Mouse (Mus musculus) adrenal gland, adult 8-10 months (tissue): ENCODE measurements at regions not wholly inside any gene's neighbourhood (a gene's known extent, or its start where the extent isn't known, plus 50 kb on each side); places are given as distances from the start of the nearest gene placed in this dataset.
A peak's percentile ranks its signal among the peaks of the same experiment; 100 is the strongest.

ENCODE experiments used
- DNase-seq: peaks from one replicate; pipeline ENCODE4 v3.0.0; 2022

- DNase-seq = no peak
These were observed 364.1 kb upstream of the 3110018I06Rik start for GRCm38 (mm10) chr12:107124263-107124885.

DNA sequence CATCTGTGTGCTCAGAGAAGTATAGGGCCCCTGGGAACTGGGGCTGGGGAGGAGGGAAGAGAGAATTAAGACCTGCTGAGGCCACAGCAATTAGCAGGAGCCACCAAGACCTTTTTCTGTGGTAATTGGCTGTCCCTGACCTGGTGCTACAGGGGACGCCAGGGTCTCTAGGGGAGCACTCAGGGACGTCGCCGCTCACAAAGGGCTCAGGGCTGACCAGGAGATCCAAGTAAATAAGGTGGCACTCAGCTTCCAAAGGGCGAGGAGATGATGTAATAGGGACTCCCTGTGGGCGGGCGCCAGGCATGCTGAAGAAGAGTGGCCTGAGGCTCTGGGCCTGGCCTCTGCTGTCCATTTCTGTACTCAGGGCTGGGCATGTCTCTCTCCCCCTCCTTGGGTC, 363.2 kb upstream of the 3110018I06Rik start:
- no peak for DNase-seq

GRCm38 (mm10) chr12:107126056-107126455, 362.4 kb upstream of the 3110018I06Rik start:
- DNase-seq = no peak

- no peak for DNase-seq
These were observed 360.8 kb upstream of the 3110018I06Rik start for GRCm38 (mm10) chr12:107127591-107127990.

- DNase-seq = no peak
These were observed 359.2 kb upstream of the 3110018I06Rik start for GRCm38 (mm10) chr12:107129232-107129631.

DNA sequence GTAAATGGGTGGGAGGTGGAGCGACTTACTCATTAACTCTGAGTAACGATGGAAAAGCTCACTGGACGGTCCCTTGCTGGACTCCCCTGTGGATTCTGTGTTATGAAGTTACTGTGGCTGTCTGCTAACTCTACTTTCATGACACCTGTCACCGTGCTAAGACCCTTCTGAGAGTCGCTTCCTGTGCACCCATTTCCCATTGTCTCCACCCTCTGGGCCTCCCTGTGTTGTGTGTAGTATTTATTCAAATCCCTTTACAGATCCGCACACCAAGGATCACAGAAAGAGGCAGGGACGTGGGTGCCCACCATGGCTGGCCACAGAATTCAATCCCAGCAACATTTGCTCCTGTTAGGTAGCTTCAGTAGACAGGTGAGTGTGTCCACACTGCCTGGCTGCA, 357.1 kb upstream of the 3110018I06Rik start:
- no peak for DNase-seq

- DNase-seq = no peak
These were observed 356.6 kb upstream of the 3110018I06Rik start for GRCm38 (mm10) chr12:107131841-107132240.

GRCm38 (mm10) chr12:107132501-107132900, 355.9 kb upstream of the 3110018I06Rik start:
- DNase-seq = no peak

DNA sequence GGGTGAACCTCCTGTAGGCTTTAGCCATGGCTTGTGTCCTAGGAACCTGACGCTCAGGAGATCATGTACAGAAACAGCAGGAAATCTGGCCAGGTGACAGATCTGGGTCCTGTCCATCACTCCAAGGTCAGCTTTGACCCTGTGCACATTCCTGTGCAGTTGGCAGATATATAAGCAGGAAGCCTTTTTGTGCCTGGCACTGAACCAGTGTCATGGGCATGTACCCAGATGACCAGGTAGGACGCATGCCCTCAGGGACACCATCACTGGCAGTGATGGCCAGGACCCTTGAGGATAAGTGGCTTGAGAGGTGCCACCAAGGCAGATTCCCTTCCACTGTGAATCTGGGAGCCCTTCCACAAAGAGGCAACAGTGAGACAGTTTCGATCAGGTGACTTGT, 354.1 kb upstream of the 3110018I06Rik start:
- DNase-seq = no peak

DNA sequence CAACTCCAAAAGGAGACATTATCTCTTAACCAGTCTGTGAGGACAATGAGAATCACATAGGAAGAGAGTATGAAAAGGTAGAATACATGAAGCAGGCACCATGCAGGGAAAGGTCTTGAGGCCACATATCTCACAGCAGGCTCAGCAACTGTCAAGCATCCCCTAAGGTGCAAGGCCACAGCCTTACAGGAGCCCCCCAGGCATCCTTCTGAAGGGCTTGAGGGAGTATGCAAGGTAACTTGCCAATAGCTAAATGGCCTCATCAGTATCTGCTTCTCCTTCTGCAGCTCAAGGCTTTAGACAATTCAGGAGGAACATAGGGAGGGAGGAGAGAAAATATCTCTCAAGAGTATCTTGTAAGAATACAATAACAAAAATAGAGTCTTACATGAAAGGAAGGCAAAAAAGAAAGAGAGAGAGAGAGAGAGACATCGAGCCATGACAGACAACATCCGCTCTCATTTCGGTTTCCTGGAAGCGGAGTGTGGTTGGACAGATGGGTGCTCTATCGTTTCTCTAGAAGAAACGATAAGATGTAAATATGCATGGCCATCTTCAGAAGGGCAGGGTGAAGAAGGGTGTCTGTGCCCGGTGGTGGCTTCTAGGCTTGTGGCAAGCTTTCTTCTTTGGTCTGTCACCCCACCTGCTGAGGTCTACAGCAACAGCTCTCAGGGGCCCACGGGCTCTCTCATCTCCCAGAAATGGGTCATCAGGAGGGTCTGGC, 349.6 kb upstream of the 3110018I06Rik start:
- no peak for DNase-seq

- DNase-seq = no peak
These were observed 347.4 kb upstream of the 3110018I06Rik start for GRCm38 (mm10) chr12:107140957-107141595.

GRCm38 (mm10) chr12:107142226-107142625, 346.2 kb upstream of the 3110018I06Rik start:
- no peak for DNase-seq

GRCm38 (mm10) chr12:107146608-107147121, 341.8 kb upstream of the 3110018I06Rik start:
- DNase-seq = no peak

- DNase-seq = no peak
These were observed 340.0 kb upstream of the 3110018I06Rik start for GRCm38 (mm10) chr12:107148451-107148850.

DNA sequence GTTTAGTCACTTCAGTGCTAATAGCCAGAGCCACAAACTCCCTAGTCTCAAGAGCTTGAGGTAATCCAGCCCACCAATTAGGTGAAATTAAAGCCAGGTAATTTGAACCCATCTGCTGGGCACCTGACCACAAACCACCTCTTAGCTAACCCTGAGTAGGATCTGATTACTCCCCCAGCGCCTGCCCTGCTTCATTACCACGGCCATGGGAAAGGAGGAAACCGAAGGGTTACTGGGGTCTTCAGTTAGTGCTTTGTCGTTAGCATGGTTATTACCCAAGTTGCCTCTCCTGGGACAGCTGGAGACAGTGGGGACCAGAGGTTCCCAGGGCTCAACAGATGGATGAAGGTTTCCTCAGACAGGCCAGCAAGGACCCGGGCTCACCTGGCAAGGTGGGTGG, 337.3 kb upstream of the 3110018I06Rik start:
- no peak for DNase-seq

DNA sequence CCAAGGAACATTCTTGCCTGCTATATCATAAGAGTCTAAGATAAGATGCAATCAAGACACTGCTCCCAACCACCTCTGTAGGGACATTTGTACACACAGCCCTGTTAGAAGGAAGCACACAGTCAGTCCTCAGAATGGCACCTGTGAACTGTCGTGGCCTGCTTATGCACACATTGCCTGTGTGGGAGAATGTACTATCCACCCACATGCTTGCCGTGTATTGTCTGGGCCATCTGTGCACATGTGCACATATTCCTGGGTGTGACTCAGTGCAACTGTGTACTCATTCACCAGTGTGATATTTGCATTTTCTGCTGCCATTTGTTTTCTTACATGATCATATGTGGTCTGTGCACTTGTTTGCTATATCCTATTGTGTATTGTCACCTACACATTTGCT, 333.8 kb upstream of the 3110018I06Rik start:
- DNase-seq = no peak

- no peak for DNase-seq
These were observed 331.5 kb upstream of the 3110018I06Rik start for GRCm38 (mm10) chr12:107156791-107157428.

GRCm38 (mm10) chr12:107159126-107159525, 329.3 kb upstream of the 3110018I06Rik start:
- no peak for DNase-seq

DNA sequence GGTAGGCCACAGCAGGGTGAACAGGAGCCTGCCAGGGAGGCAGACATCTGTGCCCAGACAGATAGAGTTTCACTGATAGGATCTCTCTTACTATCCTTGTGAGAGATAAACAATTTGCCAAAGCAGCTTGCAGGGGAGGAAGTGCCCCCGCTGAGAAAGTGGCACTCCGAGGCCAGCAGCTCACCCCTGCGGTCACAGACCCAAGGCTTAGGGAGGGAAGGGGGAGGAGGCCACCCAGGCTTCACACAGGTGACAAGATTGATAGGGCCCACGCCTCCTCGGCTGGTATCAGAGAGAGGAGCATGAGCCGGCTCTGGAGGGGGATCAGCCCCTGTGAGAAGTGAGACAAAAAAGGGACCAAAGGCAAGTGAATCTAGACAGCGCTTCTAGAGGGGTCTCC, 328.3 kb upstream of the 3110018I06Rik start:
- no peak for DNase-seq

GRCm38 (mm10) chr12:107160628-107161027, 327.8 kb upstream of the 3110018I06Rik start:
- DNase-seq = no peak

DNA sequence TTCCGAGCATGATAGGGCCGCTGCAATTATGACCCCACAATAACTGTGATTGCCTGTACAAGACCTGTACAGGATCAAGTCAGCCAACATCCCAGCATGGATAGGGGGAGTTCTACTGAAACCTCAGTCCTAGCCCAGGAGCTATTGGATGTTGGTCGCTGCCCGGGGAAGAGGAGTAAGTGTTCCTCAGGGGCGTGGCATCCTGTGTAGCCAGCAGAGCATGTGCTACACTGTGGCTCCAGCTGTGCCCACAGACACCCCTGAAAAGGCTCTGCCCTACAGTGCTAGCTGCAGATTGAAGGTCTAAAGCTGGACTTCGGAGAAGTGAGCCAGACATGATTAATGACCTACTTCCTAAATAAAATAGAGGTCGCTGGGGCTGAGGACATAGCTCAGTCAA, 317.5 kb upstream of the 3110018I06Rik start:
- no peak for DNase-seq

DNA sequence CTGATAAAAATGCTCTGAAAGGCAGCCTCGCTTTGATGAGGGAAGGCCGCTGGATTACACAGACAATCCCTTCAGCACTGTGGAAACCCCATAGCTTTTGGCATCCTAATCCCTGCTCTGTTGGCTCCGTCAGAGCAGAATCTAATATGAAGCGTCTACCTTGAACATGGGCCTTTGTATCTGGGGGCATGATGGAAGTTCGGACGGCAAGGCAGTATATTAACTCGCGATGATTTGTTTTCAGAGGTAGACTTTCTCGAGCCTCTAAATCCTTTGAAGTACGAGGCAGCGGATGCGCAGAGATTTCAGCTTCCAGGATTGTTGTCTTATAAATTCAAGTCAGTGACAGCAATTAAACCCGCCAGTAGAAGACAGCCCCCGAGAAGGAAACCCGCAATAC, 316.8 kb upstream of the 3110018I06Rik start:
- no peak for DNase-seq

- peak; percentile 41 for DNase-seq
These were observed 309.8 kb upstream of the 3110018I06Rik start for GRCm38 (mm10) chr12:107178676-107179075.
